ENCODE assay signal across 9 mouse cellular contexts in genomic region chr3:83994217-83994839, GRCm38 (mm10). TPM values are rescaled to one million over a fixed set of nuclear protein-coding genes. Genes with fewer than 3 reads are reported as not detected.
DNase-seq lines count a peak whose midpoint lies in the region; ATAC-seq and TF ChIP-seq lines count a peak whose summit lies in the region.
"Had no signal": no experiment of that assay in that cellular context is flagged by ENCODE, and none has a peak within 500 bp of the region (broad histone marks: within the 10 kb centered on the region; RNA-seq: fewer than 3 reads in every experiment).

No protein-coding gene starts in this region.

- no peaks in the 10 kb centered on the region for H3K27me3 ChIP-seq in heart, embryonic 16.5 days (ENCODE audit: control insufficient read depth, insufficient read depth, low read length)
- H3K27me3 ChIP-seq in hindbrain, embryonic 10.5 days (ENCODE audit: insufficient read depth, poor library complexity, severe bottlenecking), result no peaks in the 10 kb centered on the region
- H3K27me3 ChIP-seq in limb, embryonic 14.5 days (ENCODE audit: control insufficient read depth, insufficient read depth, low read length), result no peaks in the 10 kb centered on the region
- H3K27me3 ChIP-seq in neural tube, embryonic 14.5 days (ENCODE audit: control insufficient read depth, insufficient read depth, low read length), result no peaks in the 10 kb centered on the region
- H3K27me3 ChIP-seq: Patski had no signal

- WGBS in heart, embryonic 16.5 days, result 28% methylated on average over 8 of the region's 8 CpGs
- 15% methylated on average over 8 of the region's 8 CpGs for WGBS in hindbrain, embryonic 10.5 days
- 27% methylated on average over 8 of the region's 8 CpGs for WGBS in limb, embryonic 14.5 days
- WGBS in neural tube, embryonic 14.5 days, result 22% methylated on average over 8 of the region's 8 CpGs

- intact Hi-C loops in heart, postnatal 36 days (cut with DNase I), result loop anchor here (5.0 kb wide), 1 partner anchor 42 kb away; no protein-coding TSS in a partner anchor
- intact Hi-C loops in left cerebral cortex, postnatal 14 days (cut with DNase I), result loop anchor here (5.0 kb wide), 1 partner anchor 43 kb away; no protein-coding TSS in a partner anchor

- no peak overlapping the region for H3K4me2 ChIP-seq in heart, embryonic 16.5 days (ENCODE audit: low read depth, low read length)
- no peak overlapping the region for H3K4me2 ChIP-seq in limb, embryonic 14.5 days (replicated peaks; ENCODE audit: low read depth, low read length, severe bottlenecking)
- H3K4me2 ChIP-seq in neural tube, embryonic 14.5 days (ENCODE audit: low read depth, low read length), result no peak overlapping the region

- TF ChIP-seq POLR2A in limb, embryonic 14.5 days (IDR thresholded peaks at IDR 0.05; ENCODE audit: borderline replicate concordance, extremely low read depth, insufficient read depth, insufficient read length), result no peak

- H3K9ac ChIP-seq in heart, embryonic 16.5 days (ENCODE audit: low read length), result no peak overlapping the region
- H3K9ac ChIP-seq in limb, embryonic 14.5 days (ENCODE audit: low read depth, low read length, severe bottlenecking), result no peak overlapping the region
- no peak overlapping the region for H3K9ac ChIP-seq in neural tube, embryonic 14.5 days (replicated peaks; ENCODE audit: low read depth, low read length)

- no peak for DNase-seq in heart, postnatal 36 days
- peak; percentile 75 for DNase-seq in hindbrain, embryonic 10.5 days (ENCODE audit: low spot score)
- DNase-seq in limb, embryonic 14.5 days (ENCODE audit: low spot score), result peak; percentile 62
- DNase-seq in left cerebral cortex, postnatal 14 days (ENCODE audit: low spot score in 2 of 2), result no peak
- DNase-seq in thymus, postnatal 14 days, result no peak
- no peak for DNase-seq in testis, postnatal 10 days (ENCODE audit: low spot score)

- no peaks in the 10 kb centered on the region for H3K36me3 ChIP-seq in heart, embryonic 16.5 days (ENCODE audit: control insufficient read depth, insufficient read depth)
- 0 out of 2 replicates have a peak, but pooled peaks cover 10% of the 10 kb centered on the region for H3K36me3 ChIP-seq in hindbrain, embryonic 10.5 days
- no peaks in the 10 kb centered on the region for H3K36me3 ChIP-seq in limb, embryonic 14.5 days (ENCODE audit: control insufficient read depth, insufficient read depth, low read length)
- H3K36me3 ChIP-seq in neural tube, embryonic 14.5 days (ENCODE audit: control insufficient read depth, insufficient read depth, low read length), result no peaks in the 10 kb centered on the region

- H3K4me3 ChIP-seq in heart, embryonic 16.5 days (ENCODE audit: low read length), result no peak overlapping the region
- no peak overlapping the region for H3K4me3 ChIP-seq in hindbrain, embryonic 10.5 days
- no peak overlapping the region for H3K4me3 ChIP-seq in limb, embryonic 14.5 days (replicated peaks; ENCODE audit: low read length)
- no peak overlapping the region for H3K4me3 ChIP-seq in neural tube, embryonic 14.5 days (ENCODE audit: low read depth, low read length)

- H3K9me3 ChIP-seq in heart, embryonic 16.5 days (replicated peaks; ENCODE audit: control insufficient read depth, low read length), result no peaks in the 10 kb centered on the region
- no peaks in the 10 kb centered on the region for H3K9me3 ChIP-seq in hindbrain, embryonic 10.5 days
- H3K9me3 ChIP-seq in limb, embryonic 14.5 days (ENCODE audit: control insufficient read depth, low read length), result no peaks in the 10 kb centered on the region
- H3K9me3 ChIP-seq in neural tube, embryonic 14.5 days (ENCODE audit: control insufficient read depth, low read length), result no peaks in the 10 kb centered on the region

- peaks cover 62% of the 10 kb centered on the region for H3K4me1 ChIP-seq in heart, embryonic 16.5 days (ENCODE audit: control insufficient read depth, insufficient read depth, low read length)
- H3K4me1 ChIP-seq in hindbrain, embryonic 10.5 days (replicated peaks), result peaks cover 79% of the 10 kb centered on the region
- H3K4me1 ChIP-seq in limb, embryonic 14.5 days (ENCODE audit: control insufficient read depth, insufficient read depth, low read length), result peaks cover 35% of the 10 kb centered on the region
- H3K4me1 ChIP-seq in neural tube, embryonic 14.5 days (ENCODE audit: control insufficient read depth, insufficient read depth, low read length), result peaks cover 32% of the 10 kb centered on the region

- peak; percentile 58 for ATAC-seq in heart, embryonic 16.5 days (replicated peaks; ENCODE audit: extremely low read depth, insufficient read depth, low FRiP score)
- 0 out of 2 replicates have a peak, but pooled peaks have one; percentile 30 for ATAC-seq in limb, embryonic 14.5 days (ENCODE audit: low FRiP score, low read depth)
- ATAC-seq in neural tube, embryonic 14.5 days (ENCODE audit: low read depth), result peak; percentile 69; the same call in 1 of the 2 replicates
- ATAC-seq: Patski had no signal

- peak overlapping the region; percentile 63 for H3K27ac ChIP-seq in heart, embryonic 16.5 days (ENCODE audit: low read length)
- peak overlapping the region; percentile 70 for H3K27ac ChIP-seq in hindbrain, embryonic 10.5 days
- no peak overlapping the region for H3K27ac ChIP-seq in limb, embryonic 14.5 days (replicated peaks; ENCODE audit: low read depth, low read length)
- no peak overlapping the region for H3K27ac ChIP-seq in neural tube, embryonic 14.5 days (ENCODE audit: low read depth, low read length)

RNA-seq across cellular contexts. Expression of gene Tmem131l, which starts 45.6 kb away (rescaled TPM):
- 35.5 and 47.8 TPM in 2 replicates for polyA plus RNA-seq in heart, embryonic 16.5 days (2015; fragmentation: Nextera tagmentation; extraction: Ambion mirVana)
- 10 to 100 TPM; 25.5 to 26.1 TPM for total RNA-seq in heart, postnatal 36 days (2021)
- polyA plus RNA-seq in hindbrain, embryonic 10.5 days (2016; fragmentation: Nextera tagmentation; extraction: Ambion mirVana), result 70.2 and 70.8 TPM in 2 replicates
- 52.4 and 60.0 TPM in 2 replicates for polyA plus RNA-seq in limb, embryonic 14.5 days (2012; rRNA removed)
- 59.8 and 66.0 TPM in 2 replicates for polyA plus RNA-seq in limb, embryonic 14.5 days (2014; fragmentation: Nextera tagmentation; extraction: Ambion mirVana)
- polyA plus RNA-seq in neural tube, embryonic 14.5 days (2014; fragmentation: Nextera tagmentation; extraction: Ambion mirVana), result 63.6 and 71.4 TPM in 2 replicates
- total RNA-seq in left cerebral cortex, postnatal 14 days (2021), result 10 to 100 TPM; 29.6 to 35.8 TPM

Comparison
In these comparisons a context has a peak if more than half of its experiments do, and no peak if none do; other contexts are left out.
1. H3K27ac ChIP-seq: peak in heart, embryonic 16.5 days (single experiment) and hindbrain, embryonic 10.5 days (single experiment); none in limb, embryonic 14.5 days (single experiment) and neural tube, embryonic 14.5 days (single experiment).
2. DNase-seq: peak in hindbrain, embryonic 10.5 days (single experiment) and limb, embryonic 14.5 days (single experiment); none in heart, postnatal 36 days (0 of 2), left cerebral cortex, postnatal 14 days (0 of 2), thymus, postnatal 14 days (single experiment) and testis, postnatal 10 days (single experiment).
3. Peak in every context shown above with its lines, with median percentiles within 50 percentile points of each other: ATAC-seq.